Mouse (Mus musculus) gastrocnemius, postnatal 14 days (tissue): ENCODE results near the gene 2310022A10Rik. TPM values are rescaled to one million over a fixed set of nuclear protein-coding genes. Genes with fewer than 3 reads are reported as not detected.
"Not testable (repeated sequence)": the region's sequence is repeated elsewhere in the genome, so short reads cannot be mapped to it uniquely, and the experiment has no call there.

Experiments used
- DNase-seq: peaks from one replicate; pipeline ENCODE4 v3.0.0; 2021; ENCODE audit warnings: mixed read lengths
- intact Hi-C: fragments of 180-260 bp; cut with DNase I; formaldehyde crosslinking; loops from one replicate; pipeline ENCODE4 v1.15.1; 2025; ENCODE audit warnings: low total_unique reads
- total RNA-seq, 2 experiments: library from RNA; stranded (reverse); gene quantifications; 2 replicates each; pipeline ENCODE4 v1.2.3; 2021

2310022A10Rik gene
- total RNA-seq, 2 experiments from 2014 or later = 103 to 114 TPM

DNA sequence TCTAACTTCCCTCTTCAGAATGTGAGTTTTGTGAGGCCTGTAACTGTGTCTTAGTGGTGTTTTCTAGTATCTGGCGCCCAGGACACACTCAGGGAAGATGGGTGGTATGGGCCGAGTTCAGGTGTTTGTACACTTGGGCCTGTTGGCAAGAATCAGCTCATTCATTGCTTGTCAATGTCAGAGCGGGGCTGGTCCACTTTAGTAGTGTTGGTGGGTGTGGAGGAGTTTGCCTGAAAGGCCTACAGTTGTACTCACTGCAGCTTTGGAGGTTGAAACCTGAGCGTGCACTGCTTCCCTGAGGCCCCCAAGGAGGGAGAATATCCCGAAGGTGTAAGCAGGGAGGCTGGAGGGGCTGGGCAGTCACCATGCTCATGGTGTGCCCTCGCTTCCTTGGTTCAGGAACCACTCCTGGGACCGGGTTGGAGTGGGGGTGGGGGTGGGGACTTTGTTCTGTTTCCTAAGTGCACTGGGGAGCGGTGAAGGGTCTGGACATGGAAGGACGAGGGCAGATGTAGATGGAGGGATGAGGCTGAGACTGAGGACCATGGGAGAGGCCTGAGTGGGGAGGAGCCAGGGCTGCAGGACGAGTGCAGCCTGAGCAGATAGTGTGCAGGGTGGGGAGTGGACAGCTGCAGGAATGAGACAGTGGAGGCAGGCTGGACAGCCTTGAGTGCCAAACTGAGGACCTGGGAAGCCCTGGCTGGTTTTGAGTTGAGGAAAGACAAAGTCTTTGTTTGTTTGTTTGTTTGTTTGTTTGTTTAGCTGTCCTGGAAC is 53.6 kb downstream of the 2310022A10Rik start:
- intact Hi-C loops = no loop called here

GRCm38 (mm10) chr7:27607580-27607979 is 54.5 kb downstream of the 2310022A10Rik start:
- DNase-seq = peak; percentile 89
- intact Hi-C loops = no loop called here

More for the DNA sequence above, 53.6 kb downstream of the 2310022A10Rik start:
- no peak for DNase-seq

DNA sequence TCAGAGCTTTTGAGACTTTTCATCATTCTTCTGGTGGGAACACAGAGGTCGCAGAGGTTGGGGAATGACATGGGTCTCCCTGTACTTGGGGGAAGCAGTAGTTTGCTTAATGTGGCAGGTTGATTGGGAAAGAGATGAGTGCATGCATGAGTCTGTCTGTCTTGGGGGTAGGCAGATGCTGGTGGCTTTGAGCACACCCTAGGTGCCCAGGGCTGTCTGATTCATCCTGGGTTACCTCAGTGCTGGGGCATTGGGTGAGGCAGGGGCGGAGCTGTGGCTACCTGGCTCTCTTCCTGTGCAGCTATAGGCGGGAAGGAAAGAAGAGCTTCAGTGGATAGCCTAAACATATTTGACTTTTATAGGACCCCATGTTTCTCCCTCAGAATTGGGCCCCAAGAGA is 55.1 kb downstream of the 2310022A10Rik start:
- no peak for DNase-seq
- intact Hi-C loops = no loop called here

- DNase-seq = no peak
- intact Hi-C loops = no loop called here
Observed at GRCm38 (mm10) chr7:27609285-27609684, 56.3 kb downstream of the 2310022A10Rik start.

- intact Hi-C loops = no loop called here
- DNase-seq = no peak
Observed at GRCm38 (mm10) chr7:27609688-27610087, 56.7 kb downstream of the 2310022A10Rik start.

DNA sequence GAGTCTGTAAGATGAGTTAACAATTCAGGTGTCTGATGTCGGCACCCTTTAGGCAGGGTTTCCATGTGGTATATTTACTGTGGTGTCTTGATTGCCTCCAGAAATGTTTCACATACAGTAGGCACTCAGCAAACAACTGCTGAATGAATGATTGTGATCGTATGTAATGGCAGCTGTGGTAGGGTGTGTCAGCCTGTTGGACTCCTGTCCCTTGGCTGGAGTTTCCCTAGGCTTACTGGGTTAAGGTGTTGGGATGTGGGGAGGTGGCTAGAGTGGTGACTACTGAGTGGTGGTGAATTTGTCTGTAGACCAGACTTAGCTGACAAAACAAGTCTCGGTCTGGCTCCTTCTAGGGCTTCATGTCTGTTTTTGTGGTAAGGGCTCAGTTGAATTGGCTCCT is 57.3 kb downstream of the 2310022A10Rik start:
- DNase-seq = no peak
- intact Hi-C loops = no loop called here

DNA sequence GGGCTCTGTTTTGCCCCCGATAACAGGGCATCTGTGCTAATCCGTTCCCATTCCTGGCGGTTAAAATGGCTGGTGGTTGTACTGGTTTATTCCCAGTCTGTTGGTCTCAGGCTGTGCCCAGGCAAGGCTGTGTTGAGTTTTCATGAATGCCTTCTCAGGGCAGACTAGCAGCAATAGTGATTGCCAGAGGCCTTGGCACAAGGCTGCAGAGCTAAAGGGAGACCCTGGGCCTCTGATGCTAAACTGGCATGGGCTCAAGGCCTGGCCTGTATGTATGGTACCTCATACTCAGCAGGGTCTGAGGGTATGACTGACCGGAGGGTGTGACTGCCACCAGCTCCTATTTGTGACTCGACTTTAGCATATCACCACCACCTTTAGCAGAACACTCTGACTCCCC is 57.8 kb downstream of the 2310022A10Rik start:
- intact Hi-C loops = no loop called here
- no peak for DNase-seq

DNA sequence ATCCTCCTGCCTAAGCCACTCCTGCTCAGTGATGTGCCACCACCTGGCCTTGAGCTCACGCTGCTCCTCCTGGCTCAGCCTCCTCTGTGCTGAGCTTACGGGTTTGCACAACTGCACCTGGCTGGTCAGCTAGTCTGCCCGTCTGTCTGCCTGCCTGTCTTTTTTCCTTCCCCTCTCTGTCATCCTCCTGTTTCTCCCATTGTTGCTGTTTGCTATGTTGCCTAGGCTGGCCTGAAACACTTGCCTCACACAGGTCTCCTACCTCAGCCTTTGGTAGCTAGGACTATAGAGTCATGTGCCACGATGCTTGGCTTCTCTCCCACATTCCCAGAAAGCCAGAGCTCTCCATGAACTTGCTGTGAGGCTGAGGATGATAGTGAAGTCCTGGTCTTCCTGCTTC is 59.9 kb downstream of the 2310022A10Rik start:
- intact Hi-C loops = no loop called here
- no peak for DNase-seq

DNA sequence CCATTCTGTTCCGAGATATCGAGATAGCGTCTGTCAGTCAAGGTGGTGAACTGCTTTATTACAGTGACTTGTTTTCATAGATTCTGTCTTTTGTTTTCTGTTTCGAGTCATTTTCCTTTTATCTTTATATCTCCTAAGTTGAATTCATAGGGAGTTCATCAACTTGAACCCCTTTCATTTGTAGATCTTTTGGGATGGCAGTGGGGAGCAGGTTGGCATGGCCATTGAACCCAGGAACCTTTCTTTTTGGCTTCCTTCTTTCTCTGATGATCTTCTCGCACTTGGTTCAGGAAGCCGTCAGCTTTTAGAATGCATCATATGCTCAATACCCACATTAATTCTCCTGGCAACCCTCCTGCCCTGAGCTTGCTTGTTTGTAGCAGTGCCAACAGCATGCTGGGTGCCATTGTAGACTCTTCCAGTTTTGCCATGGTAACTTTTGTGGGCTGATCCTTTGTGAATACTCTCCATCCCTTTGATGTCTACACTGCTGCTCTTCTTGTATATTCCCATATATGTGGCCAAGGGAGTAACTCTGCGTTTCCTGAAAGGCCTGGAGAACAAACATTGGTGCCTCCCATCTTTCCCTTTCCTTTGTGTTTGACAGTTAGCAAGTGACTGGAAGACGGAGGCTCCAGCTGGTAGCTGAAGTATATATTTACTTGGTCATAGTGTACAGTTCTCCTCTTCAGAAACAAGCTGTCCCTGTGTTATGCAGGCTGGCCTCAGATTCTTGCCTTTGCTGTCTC is 60.9 kb downstream of the 2310022A10Rik start:
- DNase-seq = no peak
- intact Hi-C loops = no loop called here

GRCm38 (mm10) chr7:27621028-27621427 is 68.0 kb downstream of the 2310022A10Rik start:
- no peak for DNase-seq
- intact Hi-C loops = no loop called here

DNA sequence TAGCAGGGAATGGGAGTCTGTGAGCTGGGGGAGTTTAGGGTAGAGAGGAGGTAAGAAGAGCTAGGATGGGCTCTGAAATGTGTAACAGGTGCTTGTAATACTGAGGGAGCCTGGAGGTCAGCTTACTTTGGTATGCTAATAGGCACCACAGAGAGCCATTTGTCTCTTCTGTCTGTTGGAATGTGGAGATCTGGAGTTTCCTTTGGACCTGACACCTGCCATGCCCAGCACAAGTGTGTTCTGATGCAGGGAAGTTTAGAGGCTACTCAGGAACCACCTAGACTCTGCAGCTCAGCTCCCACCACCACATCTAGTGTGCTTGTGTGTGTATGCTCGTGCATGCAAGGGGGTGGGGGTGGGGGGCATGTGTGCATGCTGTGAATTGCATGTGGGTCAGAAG is 69.2 kb downstream of the 2310022A10Rik start:
- no peak for DNase-seq
- intact Hi-C loops = no loop called here

GRCm38 (mm10) chr7:27624967-27625366 is 71.9 kb downstream of the 2310022A10Rik start:
- no peak for DNase-seq
- intact Hi-C loops = no loop called here

DNA sequence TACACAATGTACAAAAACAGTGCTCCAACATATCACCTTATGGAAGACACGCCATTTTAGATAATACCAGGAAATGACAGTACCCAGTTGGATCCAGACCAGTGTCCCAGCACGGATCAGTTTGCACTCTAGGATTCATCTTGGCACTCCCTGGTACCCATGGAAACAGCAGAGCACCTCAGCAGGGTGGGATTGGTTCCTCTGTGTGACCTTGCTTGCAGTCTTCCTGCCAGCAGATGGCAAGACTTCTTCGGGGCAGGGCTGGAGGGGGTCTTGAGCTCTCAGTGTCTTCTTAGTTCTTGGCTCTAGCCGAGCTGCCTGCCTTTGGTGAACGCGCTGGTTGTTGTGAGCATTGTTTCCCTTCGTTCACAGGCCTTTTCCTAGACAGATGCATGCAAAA is 74.7 kb downstream of the 2310022A10Rik start:
- no peak for DNase-seq
- intact Hi-C loops = no loop called here

- DNase-seq = no peak
- intact Hi-C loops = no loop called here
Observed at GRCm38 (mm10) chr7:27628190-27628589, 75.2 kb downstream of the 2310022A10Rik start.

- DNase-seq, intact Hi-C loops: not testable (repeated sequence)
Observed at GRCm38 (mm10) chr7:27628816-27629215, 75.8 kb downstream of the 2310022A10Rik start.

GRCm38 (mm10) chr7:27631439-27631838 is 78.4 kb downstream of the 2310022A10Rik start:
- intact Hi-C loops = no loop called here
- DNase-seq = no peak

Other genes with a start within 250 kb of the 2310022A10Rik start
- gene Ltbp4, start 215.5 kb upstream of the 2310022A10Rik start, total RNA-seq = 100 to 1,000 TPM; 122 to 151 TPM
- gene Shkbp1, start 197.2 kb upstream of the 2310022A10Rik start, total RNA-seq = 1 to 10 TPM; 3.5 to 5.3 TPM
- under 1 TPM in 1 of 2 experiments, not detected in 1; 0.90 TPM for gene Gm20479, start 195.8 kb upstream of the 2310022A10Rik start, total RNA-seq
- under 1 TPM; 0.04 to 0.06 TPM for gene Sptbn4, start 105.5 kb upstream of the 2310022A10Rik start, total RNA-seq
- gene Blvrb, start 105.3 kb upstream of the 2310022A10Rik start, total RNA-seq = 10 to 100 TPM; 11.8 to 15.9 TPM
- 10 to 100 TPM in 1 of 2 experiments, 1 to 10 TPM in 1; 9.0 to 10.0 TPM for gene Sertad3, start 79.5 kb upstream of the 2310022A10Rik start, total RNA-seq
- gene Sertad1, start 66.3 kb upstream of the 2310022A10Rik start, total RNA-seq = 10 to 100 TPM in 1 of 2 experiments, 1 to 10 TPM in 1; 8.7 to 10.1 TPM
- gene Prx, start 53.9 kb upstream of the 2310022A10Rik start, total RNA-seq = 10 to 100 TPM; 11.2 to 48.8 TPM
- gene Hipk4, start 30.0 kb upstream of the 2310022A10Rik start, total RNA-seq = under 1 TPM; 0.16 to 0.22 TPM
- 10 to 100 TPM; 23.1 to 27.8 TPM for gene Pld3, start within 50 bp of the 2310022A10Rik start, total RNA-seq
- 100 to 1,000 TPM; 109 to 114 TPM for gene Akt2, start 38.3 kb downstream of the 2310022A10Rik start, total RNA-seq
- gene Ttc9b, start 100.7 kb downstream of the 2310022A10Rik start, total RNA-seq = not detected
- 10 to 100 TPM; 15.9 to 16.6 TPM for gene Map3k10, start 121.4 kb downstream of the 2310022A10Rik start, total RNA-seq
- 1 to 10 TPM in 1 of 2 experiments, under 1 TPM in 1; 0.84 to 1.2 TPM for gene Zfp607b, start 136.1 kb downstream of the 2310022A10Rik start, total RNA-seq
- 1 to 10 TPM; 5.6 to 6.2 TPM for gene Zfp60, start 178.2 kb downstream of the 2310022A10Rik start, total RNA-seq